Mouse (Mus musculus): ENCODE measurements around the gene Ptbp3. TPM values are rescaled to one million over a fixed set of nuclear protein-coding genes. Genes with fewer than 3 reads are reported as not detected.

Gene Ptbp3
- polyA plus RNA-seq, 1 experiment from 2014 or later: 30.3 TPM

DNA sequence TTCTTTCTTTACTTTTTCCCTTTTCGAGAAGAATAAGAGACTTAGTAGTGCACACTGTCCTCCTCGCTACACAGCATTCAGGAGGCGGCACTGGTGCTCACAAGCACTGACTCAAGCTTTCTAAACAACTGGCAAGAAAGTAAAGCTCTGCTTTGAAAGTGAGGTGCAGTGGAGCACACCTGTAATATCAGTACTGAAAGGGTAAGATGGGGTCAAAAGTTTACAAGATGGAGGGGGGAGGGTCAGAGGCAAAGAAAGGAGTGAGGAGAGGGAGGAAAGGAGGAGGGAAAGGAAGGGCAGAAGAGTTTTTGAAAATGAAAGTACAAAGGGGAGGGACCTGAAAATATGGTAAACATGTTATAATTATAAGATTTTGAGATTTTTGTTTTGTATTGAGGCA, 43.7 kb downstream of the Ptbp3 start:
- Histone ChIP-seq H3K27ac (ENCODE audit: low read depth, low read length) (no peak overlapping the region), H3K4me2 (ENCODE audit: low read depth, low read length, severe bottlenecking) (no peak overlapping the region), H3K4me1 (replicated peaks; ENCODE audit: control insufficient read depth, insufficient read depth, low read length) (no peaks in the 10 kb centered on the region), H3K4me3 (ENCODE audit: low read depth, low read length) (no peak overlapping the region), H3K9me3 (ENCODE audit: control insufficient read depth, low read length) (no peaks in the 10 kb centered on the region), H3K36me3 (ENCODE audit: control insufficient read depth, insufficient read depth, low read length) (no peaks in the 10 kb centered on the region; the same call in 1 of the 2 replicates), H3K9ac (ENCODE audit: low read length) (no peak overlapping the region), H3K27me3 (ENCODE audit: control insufficient read depth, insufficient read depth, low read length) (no peaks in the 10 kb centered on the region)
- WGBS: 77% methylated on average over 3 of the region's 3 CpGs
- DNase-seq (ENCODE audit: low spot score) (no peak), ATAC-seq (replicated peaks; ENCODE audit: low FRiP score) (no peak)

DNA sequence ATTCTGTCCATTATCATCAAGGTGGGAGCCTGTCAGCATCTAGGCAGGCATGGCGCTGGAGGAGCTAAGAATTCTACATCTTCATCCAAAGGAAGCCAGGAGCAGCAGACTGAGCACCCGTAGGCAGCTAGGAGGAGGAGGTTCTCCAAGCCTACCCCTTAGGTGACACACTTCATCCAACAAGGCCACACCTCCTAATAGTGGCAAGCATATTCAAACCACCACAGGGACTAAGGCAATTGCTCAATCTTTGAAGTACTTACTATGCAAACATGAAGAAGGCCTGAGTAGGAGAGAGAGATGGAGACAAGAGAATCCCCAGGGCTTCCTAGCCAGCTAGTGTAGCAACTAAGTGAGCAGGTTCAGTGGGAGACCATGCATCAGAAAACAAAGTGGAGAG, 58.1 kb downstream of the Ptbp3 start:
- H3K36me3 ChIP-seq (ENCODE audit: control insufficient read depth, insufficient read depth, low read length): no peaks in the 10 kb centered on the region
- no peak overlapping the region for H3K4me2 ChIP-seq (ENCODE audit: low read depth, low read length, severe bottlenecking)
- H3K4me3 ChIP-seq (ENCODE audit: low read depth, low read length): no peak overlapping the region
- ATAC-seq (replicated peaks; ENCODE audit: low FRiP score): no peak
- H3K27ac ChIP-seq (ENCODE audit: low read depth, low read length): no peak overlapping the region
- no peaks in the 10 kb centered on the region for H3K27me3 ChIP-seq (ENCODE audit: control insufficient read depth, insufficient read depth, low read length)
- H3K9ac ChIP-seq (ENCODE audit: low read length): no peak overlapping the region
- DNase-seq (ENCODE audit: low spot score): no peak
- 95% methylated on average over 2 of the region's 2 CpGs for WGBS
- no peaks in the 10 kb centered on the region for H3K9me3 ChIP-seq (ENCODE audit: control insufficient read depth, low read length)
- no peaks in the 10 kb centered on the region for H3K4me1 ChIP-seq (replicated peaks; ENCODE audit: control insufficient read depth, insufficient read depth, low read length)

DNA sequence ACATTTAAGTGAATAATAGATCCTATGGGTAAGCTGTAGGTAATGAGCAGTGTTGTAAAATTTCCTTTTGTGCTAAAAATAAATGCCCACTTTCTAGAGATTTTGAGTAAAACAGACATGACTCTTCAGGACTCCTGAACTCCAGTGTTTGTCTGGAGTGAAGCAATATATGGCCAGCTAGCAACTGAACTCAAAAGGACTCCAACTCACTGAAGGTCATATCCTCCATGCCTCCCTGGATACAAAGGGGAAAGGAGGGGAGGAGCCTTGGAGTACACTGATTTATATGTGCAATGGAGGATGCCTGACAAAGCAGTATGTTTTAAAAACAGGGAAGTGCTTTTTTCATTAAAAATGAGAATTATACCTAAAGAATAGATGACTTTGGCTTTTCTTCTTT, 77.9 kb downstream of the Ptbp3 start:
- Histone ChIP-seq H3K9ac (ENCODE audit: low read length) (no peak overlapping the region), H3K27me3 (ENCODE audit: control insufficient read depth, insufficient read depth, low read length) (no peaks in the 10 kb centered on the region), H3K4me2 (ENCODE audit: low read depth, low read length, severe bottlenecking) (no peak overlapping the region), H3K27ac (ENCODE audit: low read depth, low read length) (no peak overlapping the region), H3K4me3 (ENCODE audit: low read depth, low read length) (no peak overlapping the region), H3K36me3 (ENCODE audit: control insufficient read depth, insufficient read depth, low read length) (no peaks in the 10 kb centered on the region), H3K9me3 (ENCODE audit: control insufficient read depth, low read length) (no peaks in the 10 kb centered on the region), H3K4me1 (replicated peaks; ENCODE audit: control insufficient read depth, insufficient read depth, low read length) (no peaks in the 10 kb centered on the region)
- no peak for DNase-seq (ENCODE audit: low spot score)
- no peak for ATAC-seq (replicated peaks; ENCODE audit: low FRiP score)

DNA sequence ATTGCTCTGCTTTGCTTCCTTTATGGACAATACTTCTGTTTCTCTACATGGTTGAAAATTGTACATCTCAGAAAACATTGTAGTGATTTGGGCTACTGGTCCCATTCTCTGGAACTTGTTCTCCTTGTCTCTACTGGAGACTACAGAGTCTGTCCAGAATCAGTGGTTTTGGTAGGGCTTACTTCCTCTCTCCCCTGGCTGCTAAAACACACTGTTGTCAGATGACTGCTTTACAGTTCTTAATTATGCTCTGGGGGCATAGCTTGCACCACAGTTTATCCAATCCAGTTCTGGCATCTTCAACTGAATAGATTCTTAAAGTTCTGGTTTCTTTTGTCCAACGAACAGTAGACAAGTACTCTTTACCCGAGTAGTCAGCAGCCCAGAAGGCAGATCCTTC, 83.7 kb downstream of the Ptbp3 start:
- H3K9me3 ChIP-seq (ENCODE audit: control insufficient read depth, low read length): no peaks in the 10 kb centered on the region
- no peaks in the 10 kb centered on the region for H3K27me3 ChIP-seq (ENCODE audit: control insufficient read depth, insufficient read depth, low read length)
- ATAC-seq (replicated peaks; ENCODE audit: low FRiP score) (no peak), DNase-seq (ENCODE audit: low spot score) (no peak)
- no peaks in the 10 kb centered on the region for H3K36me3 ChIP-seq (ENCODE audit: control insufficient read depth, insufficient read depth, low read length)
- H3K27ac ChIP-seq (ENCODE audit: low read depth, low read length): no peak overlapping the region
- no peak overlapping the region for H3K9ac ChIP-seq (ENCODE audit: low read length)
- 75% methylated on average over 2 of the region's 2 CpGs for WGBS
- H3K4me3 ChIP-seq (ENCODE audit: low read depth, low read length): no peak overlapping the region
- H3K4me1 ChIP-seq (replicated peaks; ENCODE audit: control insufficient read depth, insufficient read depth, low read length): no peaks in the 10 kb centered on the region
- no peak overlapping the region for H3K4me2 ChIP-seq (ENCODE audit: low read depth, low read length, severe bottlenecking)

DNA sequence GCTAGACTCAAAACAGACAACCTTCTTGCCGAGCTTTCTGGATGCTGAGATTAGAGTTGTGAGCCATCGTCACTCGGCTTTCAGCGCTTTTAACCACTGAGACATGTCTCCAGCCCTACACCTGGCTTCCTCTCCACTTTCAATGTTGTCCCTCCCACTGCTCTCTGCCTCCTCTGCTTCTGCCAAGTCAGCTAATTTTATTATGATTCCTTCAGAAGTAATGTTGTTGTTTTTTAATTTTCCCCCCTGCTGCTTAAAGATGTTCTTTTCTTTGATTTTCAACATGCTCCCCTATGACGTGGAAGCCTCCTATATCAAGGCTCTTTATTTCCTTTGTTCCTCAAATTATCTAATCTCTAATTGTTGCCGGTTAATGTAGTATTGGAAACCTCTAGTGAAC, 84.5 kb downstream of the Ptbp3 start:
- no peak overlapping the region for H3K9ac ChIP-seq (ENCODE audit: low read length)
- no peaks in the 10 kb centered on the region for H3K9me3 ChIP-seq (ENCODE audit: control insufficient read depth, low read length)
- 89% methylated on average over 6 of the region's 6 CpGs for WGBS
- no peak for ATAC-seq (replicated peaks; ENCODE audit: low FRiP score)
- no peak overlapping the region for H3K27ac ChIP-seq (ENCODE audit: low read depth, low read length)
- H3K4me3 ChIP-seq (ENCODE audit: low read depth, low read length): no peak overlapping the region
- H3K4me1 ChIP-seq (replicated peaks; ENCODE audit: control insufficient read depth, insufficient read depth, low read length): no peaks in the 10 kb centered on the region
- H3K4me2 ChIP-seq (ENCODE audit: low read depth, low read length, severe bottlenecking): no peak overlapping the region
- no peaks in the 10 kb centered on the region for H3K36me3 ChIP-seq (ENCODE audit: control insufficient read depth, insufficient read depth, low read length)
- no peaks in the 10 kb centered on the region for H3K27me3 ChIP-seq (ENCODE audit: control insufficient read depth, insufficient read depth, low read length)
- DNase-seq (ENCODE audit: low spot score): no peak

DNA sequence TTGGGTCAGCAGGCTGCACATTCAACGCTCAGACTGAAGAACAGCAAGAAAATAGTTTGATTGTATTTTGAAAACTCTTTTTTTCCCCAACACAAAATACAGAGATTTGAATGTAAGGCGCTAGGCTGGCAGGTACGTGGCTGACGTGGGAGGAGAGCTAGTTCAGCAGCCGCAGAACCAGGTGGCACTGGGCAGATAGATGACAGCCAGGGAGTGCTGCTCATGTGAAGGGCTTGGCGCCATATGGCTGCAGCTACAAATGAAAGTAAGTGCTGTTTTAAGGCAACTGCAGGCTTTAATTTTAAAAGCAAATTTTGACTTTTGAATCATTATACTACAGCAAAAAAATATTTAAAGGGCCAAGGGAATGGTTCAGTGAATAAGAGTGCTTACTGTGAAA, 86.7 kb downstream of the Ptbp3 start:
- H3K36me3 ChIP-seq (ENCODE audit: control insufficient read depth, insufficient read depth, low read length): no peaks in the 10 kb centered on the region
- H3K4me1 ChIP-seq (replicated peaks; ENCODE audit: control insufficient read depth, insufficient read depth, low read length): no peaks in the 10 kb centered on the region
- 84% methylated on average over 6 of the region's 6 CpGs for WGBS
- H3K27ac ChIP-seq (ENCODE audit: low read depth, low read length): no peak overlapping the region
- H3K9ac ChIP-seq (ENCODE audit: low read length): no peak overlapping the region
- ATAC-seq (replicated peaks; ENCODE audit: low FRiP score) (no peak), DNase-seq (ENCODE audit: low spot score) (no peak)
- H3K9me3 ChIP-seq (ENCODE audit: control insufficient read depth, low read length): no peaks in the 10 kb centered on the region
- no peaks in the 10 kb centered on the region for H3K27me3 ChIP-seq (ENCODE audit: control insufficient read depth, insufficient read depth, low read length)
- no peak overlapping the region for H3K4me2 ChIP-seq (ENCODE audit: low read depth, low read length, severe bottlenecking)
- H3K4me3 ChIP-seq (ENCODE audit: low read depth, low read length): no peak overlapping the region

DNA sequence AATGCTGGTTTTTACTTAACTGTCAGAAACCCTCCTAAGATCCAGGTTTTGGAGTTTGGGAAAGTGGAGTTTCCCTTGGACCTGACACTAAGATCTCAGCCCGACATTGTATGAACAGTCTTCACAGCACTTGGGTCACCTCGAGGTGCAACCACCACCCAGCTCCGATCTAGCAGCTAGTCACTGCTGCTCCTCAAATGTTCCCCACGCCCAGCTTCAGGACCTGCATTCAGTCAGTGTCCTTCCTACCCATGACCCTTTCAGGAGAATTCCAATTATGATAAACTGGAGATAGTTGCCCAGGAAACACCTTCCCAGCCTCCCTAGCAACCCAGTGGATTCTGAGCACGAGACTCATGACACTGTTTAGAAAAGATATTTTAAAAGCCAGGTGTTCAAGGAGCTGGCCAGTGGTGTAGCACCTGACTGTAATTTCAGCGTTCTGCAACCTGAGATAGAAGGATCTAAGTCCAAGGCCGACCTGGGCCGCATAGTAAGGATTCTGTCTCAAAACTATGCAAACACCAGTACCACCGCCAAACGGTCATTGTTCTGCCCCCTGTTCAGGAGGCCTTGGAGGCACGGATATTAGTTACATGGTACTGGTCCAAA, 87.9 kb downstream of the Ptbp3 start:
- no peak for DNase-seq (ENCODE audit: low spot score)
- Histone ChIP-seq H3K4me3 (ENCODE audit: low read depth, low read length) (no peak overlapping the region), H3K27ac (ENCODE audit: low read depth, low read length) (no peak overlapping the region), H3K9ac (ENCODE audit: low read length) (no peak overlapping the region), H3K4me2 (ENCODE audit: low read depth, low read length, severe bottlenecking) (no peak overlapping the region), H3K9me3 (ENCODE audit: control insufficient read depth, low read length) (no peaks in the 10 kb centered on the region), H3K36me3 (ENCODE audit: control insufficient read depth, insufficient read depth, low read length) (no peaks in the 10 kb centered on the region), H3K27me3 (ENCODE audit: control insufficient read depth, insufficient read depth, low read length) (no peaks in the 10 kb centered on the region), H3K4me1 (replicated peaks; ENCODE audit: control insufficient read depth, insufficient read depth, low read length) (no peaks in the 10 kb centered on the region)
- 88% methylated on average over 11 of the region's 11 CpGs for WGBS
- no peak for ATAC-seq (replicated peaks; ENCODE audit: low FRiP score)

DNA sequence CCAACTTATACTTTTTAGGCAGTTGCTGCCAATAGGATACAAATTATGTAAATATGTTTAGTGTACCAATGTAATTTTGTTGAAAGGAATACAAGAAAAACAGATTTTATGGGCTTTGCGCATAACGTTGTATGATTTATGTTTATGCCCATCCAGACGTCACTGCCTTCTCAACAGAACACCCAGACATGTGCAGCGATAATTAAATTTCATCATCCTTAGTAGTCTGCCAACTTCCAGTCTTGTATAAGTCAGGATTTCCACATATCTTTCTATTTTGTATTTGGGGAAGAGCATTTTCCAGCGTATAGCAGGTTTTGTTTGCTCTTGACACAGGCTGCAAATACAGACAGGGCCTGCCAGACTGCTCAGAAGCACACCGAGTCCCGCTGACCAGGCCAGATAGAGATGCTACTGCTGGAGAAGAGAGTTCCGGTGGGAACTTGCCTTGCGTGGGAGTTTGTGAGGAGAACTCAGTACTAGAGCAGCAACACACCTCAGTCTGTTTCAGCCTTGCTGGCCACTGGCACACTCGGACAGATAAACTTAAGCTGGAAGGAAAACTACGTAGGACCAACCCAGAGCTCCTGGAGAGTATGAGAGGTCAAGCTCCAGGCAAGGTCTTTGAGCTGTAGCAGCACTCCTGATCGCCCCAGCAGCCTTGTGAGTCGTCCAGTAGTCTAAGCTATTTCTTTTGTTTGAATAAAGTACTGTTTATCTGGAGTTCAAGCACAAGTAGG, 89.8 kb downstream of the Ptbp3 start:
- Histone ChIP-seq H3K27ac (ENCODE audit: low read depth, low read length) (no peak overlapping the region), H3K9ac (ENCODE audit: low read length) (no peak overlapping the region), H3K4me2 (ENCODE audit: low read depth, low read length, severe bottlenecking) (no peak overlapping the region), H3K27me3 (ENCODE audit: control insufficient read depth, insufficient read depth, low read length) (no peaks in the 10 kb centered on the region), H3K4me3 (ENCODE audit: low read depth, low read length) (no peak overlapping the region), H3K36me3 (ENCODE audit: control insufficient read depth, insufficient read depth, low read length) (no peaks in the 10 kb centered on the region), H3K4me1 (replicated peaks; ENCODE audit: control insufficient read depth, insufficient read depth, low read length) (no peaks in the 10 kb centered on the region), H3K9me3 (ENCODE audit: control insufficient read depth, low read length) (no peaks in the 10 kb centered on the region)
- no peak for ATAC-seq (replicated peaks; ENCODE audit: low FRiP score)
- 84% methylated on average over 13 of the region's 13 CpGs for WGBS
- DNase-seq (ENCODE audit: low spot score): no peak

DNA sequence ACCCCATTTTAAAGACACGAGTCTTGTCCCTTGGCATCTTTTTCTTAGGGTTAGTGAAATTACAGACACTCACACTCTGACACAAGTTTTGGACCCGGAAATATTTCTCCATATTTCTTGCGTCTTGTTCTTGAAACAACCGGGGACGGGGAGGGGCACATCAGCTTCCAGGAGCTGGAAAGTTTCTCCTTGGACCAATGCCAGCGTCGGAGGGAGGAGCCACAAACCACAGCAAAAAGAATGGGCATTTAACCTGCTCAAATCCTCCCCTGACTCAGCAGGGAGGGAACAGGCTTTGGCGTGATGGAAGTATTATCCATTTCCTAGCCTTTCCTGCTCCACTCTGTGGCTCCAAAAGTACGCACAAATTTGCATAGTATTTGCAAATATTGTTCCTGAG, 91.2 kb downstream of the Ptbp3 start:
- WGBS: 47% methylated on average over 9 of the region's 9 CpGs
- no peaks in the 10 kb centered on the region for H3K36me3 ChIP-seq (ENCODE audit: control insufficient read depth, insufficient read depth, low read length)
- H3K27ac ChIP-seq (ENCODE audit: low read depth, low read length): no peak overlapping the region
- no peak overlapping the region for H3K4me3 ChIP-seq (ENCODE audit: low read depth, low read length)
- H3K27me3 ChIP-seq (ENCODE audit: control insufficient read depth, insufficient read depth, low read length): no peaks in the 10 kb centered on the region
- ATAC-seq (replicated peaks; ENCODE audit: low FRiP score) (no peak), DNase-seq (ENCODE audit: low spot score) (no peak)
- H3K9me3 ChIP-seq (ENCODE audit: control insufficient read depth, low read length): no peaks in the 10 kb centered on the region
- H3K4me1 ChIP-seq (replicated peaks; ENCODE audit: control insufficient read depth, insufficient read depth, low read length): no peaks in the 10 kb centered on the region
- no peak overlapping the region for H3K4me2 ChIP-seq (ENCODE audit: low read depth, low read length, severe bottlenecking)
- H3K9ac ChIP-seq (ENCODE audit: low read length): no peak overlapping the region

Data from forebrain, embryonic 11.5 days (tissue).